Mouse (Mus musculus): ENCODE data around the gene Gm773.

The Gm773 gene

DNA sequence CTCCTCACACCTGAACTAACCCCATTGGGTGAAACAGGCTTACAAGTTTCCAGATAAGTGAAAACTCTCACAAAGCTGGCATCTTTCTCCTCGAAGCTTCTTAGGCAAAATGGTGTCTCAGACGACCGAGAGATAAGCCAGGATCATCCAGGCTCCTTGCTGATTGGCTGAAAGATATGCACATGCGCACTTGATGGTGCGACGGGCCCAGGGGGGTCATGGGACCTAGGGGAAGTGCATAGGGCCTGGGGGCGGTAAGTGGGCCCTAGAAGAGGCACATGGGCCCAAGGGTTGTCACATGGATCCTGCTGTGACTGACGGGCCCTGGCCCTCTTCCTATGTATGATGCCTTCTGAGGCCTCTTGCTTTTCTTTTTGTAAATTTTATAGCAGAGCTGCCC, at the start of gene Gm773:
Gene Gm773 (minus strand): TSS at position 111 of the 400 bp plus-strand sequence.
- 90% methylated on average over 8 of the region's 8 CpGs for WGBS

- WGBS = no CpG with 5 or more reads among the region's 1 CpGs
These were observed 26.2 kb downstream of the Gm773 start for GRCm38 (mm10) chrX:56186449-56186848.

- 92% methylated on average over 2 of the region's 2 CpGs for WGBS
These were observed 61.3 kb downstream of the Gm773 start for GRCm38 (mm10) chrX:56151396-56151795.

Data from cerebral cortex, adult 2 months (tissue).